Mouse (Mus musculus): Measurements from ENCODE around the gene Cacna2d1.
A peak's percentile ranks its signal among the peaks of the same experiment; 100 is the strongest.

Cacna2d1 gene

GRCm38 (mm10) chr5:16166117-16166867, 231.8 kb downstream of the Cacna2d1 start:
- DNase-seq: no peak

GRCm38 (mm10) chr5:16166868-16167267, 232.4 kb downstream of the Cacna2d1 start:
- no peak for DNase-seq

- DNase-seq: no peak
Observed at GRCm38 (mm10) chr5:16181041-16181440, 246.6 kb downstream of the Cacna2d1 start.

GRCm38 (mm10) chr5:16184064-16184463, 249.6 kb downstream of the Cacna2d1 start:
- no peak for DNase-seq

DNA sequence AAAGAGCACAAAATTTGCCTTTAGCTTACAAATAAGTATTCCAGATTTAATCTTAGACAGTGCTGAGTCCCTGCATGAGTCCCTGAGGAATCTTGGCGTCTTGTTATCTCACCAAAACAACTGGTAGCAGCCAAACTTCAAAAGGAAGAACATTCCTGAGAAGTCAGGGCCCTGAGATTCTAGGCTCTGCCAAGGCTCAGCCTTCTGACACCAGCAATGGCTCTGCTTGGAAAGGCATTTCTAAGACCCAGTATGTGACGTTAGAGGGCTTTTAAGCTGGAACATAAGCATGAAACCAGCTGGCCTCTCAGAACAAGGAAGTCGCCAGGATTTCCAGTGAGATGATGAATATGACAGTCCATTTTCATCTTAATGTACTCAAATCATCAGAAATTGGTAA, 253.4 kb downstream of the Cacna2d1 start:
- DNase-seq: peak; percentile 52

GRCm38 (mm10) chr5:16189878-16190277, 255.4 kb downstream of the Cacna2d1 start:
- DNase-seq: no peak

DNA sequence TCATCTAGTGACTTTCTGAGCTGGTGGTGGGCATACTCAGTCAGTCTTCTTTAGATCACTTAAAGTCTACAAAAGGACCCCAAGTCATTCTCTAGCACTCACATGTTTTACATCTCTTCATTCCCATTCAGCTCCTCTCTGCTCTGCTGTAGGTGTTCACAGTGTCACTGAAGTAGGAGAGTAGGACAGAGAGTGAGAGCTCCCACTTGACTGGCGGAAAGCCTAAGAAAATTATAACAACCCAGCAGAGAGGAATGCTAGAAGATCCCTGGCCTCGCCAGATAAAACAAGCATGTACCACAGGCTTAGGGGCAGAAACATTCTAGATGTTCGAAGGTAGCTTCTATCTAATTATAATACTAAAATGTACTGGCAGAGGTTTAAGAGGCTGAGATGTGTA, 256.7 kb downstream of the Cacna2d1 start:
- no peak for DNase-seq

- peak; percentile 2 for DNase-seq
Observed at GRCm38 (mm10) chr5:16199816-16200215, 265.3 kb downstream of the Cacna2d1 start.

- peak; percentile 4 for DNase-seq
Observed at GRCm38 (mm10) chr5:16221960-16222359, 287.5 kb downstream of the Cacna2d1 start.

DNA sequence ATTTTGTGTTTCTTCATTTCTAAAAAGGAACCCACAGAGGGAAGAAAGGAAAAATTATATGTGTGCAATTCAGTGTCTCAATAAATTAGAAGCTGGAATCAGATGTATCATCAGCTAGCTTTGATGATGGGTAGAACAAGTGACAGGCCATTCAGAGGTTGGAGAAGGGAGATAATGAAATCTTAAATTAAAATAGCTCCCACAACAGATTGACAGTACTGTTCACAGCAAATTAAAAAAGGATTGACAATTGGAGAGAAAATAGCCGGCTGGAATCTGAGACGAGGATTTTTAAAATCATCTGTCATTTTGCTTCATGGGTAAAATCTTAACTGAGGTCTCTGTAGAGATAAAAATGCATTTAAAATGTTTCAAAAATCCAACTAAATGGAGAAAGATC, 290.9 kb downstream of the Cacna2d1 start:
- DNase-seq: no peak

DNA sequence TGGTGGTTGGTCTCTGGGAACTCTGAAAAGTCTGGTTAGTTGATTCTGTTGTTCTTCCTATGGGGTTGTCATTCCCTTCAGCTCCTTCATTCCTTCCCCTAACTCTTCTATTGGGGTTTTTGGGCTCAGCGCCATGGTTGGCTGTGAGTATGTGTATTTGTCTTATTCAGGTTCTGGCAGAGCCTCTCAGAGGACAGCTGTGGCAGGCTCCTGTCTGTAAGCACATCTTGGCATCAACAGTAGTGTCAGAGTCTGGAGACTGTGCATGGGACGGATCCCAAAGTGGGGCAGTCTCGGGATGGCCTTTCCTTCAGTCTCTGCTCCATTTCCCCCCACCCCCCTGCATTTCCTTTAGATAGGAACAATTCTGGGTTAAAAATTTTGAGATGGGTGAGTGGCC, 294.9 kb downstream of the Cacna2d1 start:
- peak; percentile 44 for DNase-seq

DNA sequence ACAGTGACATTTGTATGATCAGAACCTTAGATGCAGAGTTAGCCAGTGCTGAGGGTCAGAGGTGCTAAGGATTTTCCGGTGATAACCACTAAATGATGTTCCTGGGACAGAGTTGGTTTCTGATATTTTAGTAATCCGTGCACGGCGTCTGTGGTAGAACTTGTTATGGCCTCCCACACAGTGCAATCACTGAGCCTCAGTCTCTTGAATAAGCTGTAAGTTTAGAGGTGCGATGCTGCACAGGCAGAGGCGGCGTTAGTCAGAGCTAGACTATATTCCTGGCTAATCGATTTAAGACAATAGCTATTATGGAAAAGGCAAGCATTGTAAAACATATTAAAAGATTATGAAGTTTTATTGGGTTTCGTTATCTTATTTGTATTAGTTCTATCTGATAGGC, 297.0 kb downstream of the Cacna2d1 start:
- DNase-seq: no peak

DNA sequence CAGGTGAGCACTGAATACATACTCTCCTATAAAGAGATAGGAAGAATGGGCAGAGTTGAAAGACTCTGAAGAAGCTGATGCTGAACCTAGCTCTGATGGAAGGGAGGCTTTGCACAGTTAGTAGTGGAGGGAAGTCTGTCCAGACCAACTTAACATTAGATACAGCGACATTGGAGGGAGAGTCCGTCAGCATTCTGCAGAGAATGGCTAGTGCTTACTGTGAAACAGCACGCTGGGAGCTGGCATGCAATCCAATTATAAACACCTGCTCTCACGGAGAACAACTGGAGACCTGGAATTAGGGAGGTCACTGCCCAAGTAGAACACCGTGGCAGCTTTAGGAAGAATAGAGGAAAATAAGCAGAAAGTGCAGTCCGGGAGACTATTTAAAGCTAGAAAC, 300.4 kb downstream of the Cacna2d1 start:
- no peak for DNase-seq

DNA sequence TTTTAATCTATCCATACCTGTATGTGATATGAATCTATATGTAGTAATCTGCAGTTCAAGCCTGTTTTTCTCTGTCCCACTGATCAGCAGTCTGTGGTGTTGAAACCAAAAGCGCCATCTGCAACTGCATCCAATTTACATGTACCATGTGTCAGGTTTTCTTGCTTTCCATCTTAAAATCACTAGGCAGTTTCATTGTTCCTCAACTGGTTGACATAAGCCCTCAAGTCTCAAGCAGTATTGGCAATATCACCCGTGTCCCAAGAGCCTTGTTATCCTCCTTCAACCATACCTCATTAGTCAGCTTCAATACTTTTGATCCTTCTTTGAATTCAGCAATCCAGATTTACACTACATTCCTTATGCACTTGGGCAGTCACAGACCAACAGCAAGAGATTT, 301.4 kb downstream of the Cacna2d1 start:
- no peak for DNase-seq

DNA sequence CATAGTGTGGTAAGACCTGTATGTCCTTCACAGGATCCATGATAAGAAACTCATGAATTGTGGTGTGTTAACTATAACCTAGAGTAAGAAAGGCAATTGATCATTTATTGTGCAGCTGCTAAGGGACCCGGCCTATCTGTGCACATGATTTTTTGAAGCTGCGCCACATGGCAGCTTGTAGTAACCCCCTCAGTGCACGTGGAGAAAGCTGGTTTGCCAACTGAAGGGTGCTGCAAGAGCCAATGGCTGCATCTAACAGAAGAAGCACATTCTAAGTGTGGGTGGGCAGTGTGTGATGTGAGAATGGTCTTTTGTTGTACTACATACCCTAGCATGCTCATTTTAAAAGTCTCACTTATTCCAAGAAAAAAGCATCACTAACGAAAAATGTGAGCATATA, 302.1 kb downstream of the Cacna2d1 start:
- DNase-seq: no peak

GRCm38 (mm10) chr5:16237972-16238371, 303.5 kb downstream of the Cacna2d1 start:
- DNase-seq: peak; percentile 63

- DNase-seq: no peak
Observed at GRCm38 (mm10) chr5:16240255-16240654, 305.8 kb downstream of the Cacna2d1 start.

DNA sequence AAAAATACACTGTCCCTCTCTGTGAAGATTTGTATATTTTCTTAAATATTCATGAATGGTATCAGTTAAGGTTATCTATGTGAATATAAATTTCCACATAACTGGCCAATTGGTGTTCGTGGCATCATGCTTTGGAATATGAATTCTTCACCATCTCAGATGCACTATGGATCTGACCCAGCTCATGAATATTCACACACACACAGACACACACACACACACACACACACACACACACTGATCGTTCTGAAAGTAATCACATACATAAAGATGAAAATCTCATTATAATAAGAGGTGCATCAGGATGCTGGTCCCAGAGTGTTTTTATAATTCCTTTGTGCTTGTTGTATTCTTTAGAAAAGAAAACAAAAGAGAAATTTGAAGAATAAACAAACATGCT, 309.1 kb downstream of the Cacna2d1 start:
- DNase-seq: no peak

DNA sequence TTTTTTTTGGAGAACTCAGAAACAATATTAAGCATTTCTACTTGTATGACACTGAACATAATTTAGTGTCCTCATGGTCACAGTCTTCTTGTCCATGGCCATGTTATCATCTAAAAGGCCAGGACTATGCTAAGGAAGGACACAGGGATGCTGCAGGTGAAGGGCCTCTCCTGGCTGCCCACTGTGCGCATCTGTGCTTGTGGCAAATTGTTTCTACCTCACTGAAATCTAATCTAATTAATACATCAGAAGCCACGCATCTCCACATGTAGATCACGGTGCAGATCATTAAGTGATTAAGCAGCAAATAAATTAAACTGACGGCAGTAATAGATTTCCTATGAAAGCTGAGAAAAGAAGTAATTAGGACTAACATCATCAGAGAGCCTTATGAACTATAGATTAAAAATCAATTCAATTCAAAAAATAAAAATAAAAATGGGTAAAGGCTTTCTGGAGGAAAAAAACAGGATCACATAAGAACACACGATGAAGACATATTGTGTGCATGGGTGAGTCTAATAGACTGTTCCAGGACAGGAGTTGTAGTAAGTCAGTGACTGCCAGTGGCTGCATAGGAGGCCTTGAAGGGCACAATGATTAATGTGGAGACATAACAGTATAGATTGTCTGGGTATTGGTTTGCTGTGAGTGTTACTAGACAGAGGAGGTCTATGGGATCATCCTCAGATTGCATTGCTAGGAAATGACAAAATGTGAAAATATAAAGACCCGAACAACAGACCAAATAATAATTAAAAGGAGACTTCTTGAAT, 318.4 kb downstream of the Cacna2d1 start:
- DNase-seq: no peak

DNA sequence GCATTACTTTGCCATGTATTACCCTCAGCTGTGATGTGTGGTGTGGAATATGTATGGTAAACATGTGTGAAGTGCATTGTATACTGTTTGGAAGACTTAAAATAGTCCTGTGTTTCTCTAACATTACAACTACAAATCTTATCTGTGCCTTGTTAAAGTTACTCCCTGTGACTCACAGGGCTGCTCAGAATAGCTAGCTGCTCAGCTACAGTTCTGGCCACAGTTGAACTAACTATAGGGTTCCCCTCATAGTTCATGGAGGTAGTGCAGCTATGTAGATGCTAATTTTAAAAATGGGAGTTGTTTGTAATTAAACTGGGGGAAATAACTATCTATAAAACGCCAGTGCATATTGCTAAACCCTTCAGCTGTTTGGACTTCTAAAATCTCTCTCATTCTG, 319.3 kb downstream of the Cacna2d1 start:
- no peak for DNase-seq

DNA sequence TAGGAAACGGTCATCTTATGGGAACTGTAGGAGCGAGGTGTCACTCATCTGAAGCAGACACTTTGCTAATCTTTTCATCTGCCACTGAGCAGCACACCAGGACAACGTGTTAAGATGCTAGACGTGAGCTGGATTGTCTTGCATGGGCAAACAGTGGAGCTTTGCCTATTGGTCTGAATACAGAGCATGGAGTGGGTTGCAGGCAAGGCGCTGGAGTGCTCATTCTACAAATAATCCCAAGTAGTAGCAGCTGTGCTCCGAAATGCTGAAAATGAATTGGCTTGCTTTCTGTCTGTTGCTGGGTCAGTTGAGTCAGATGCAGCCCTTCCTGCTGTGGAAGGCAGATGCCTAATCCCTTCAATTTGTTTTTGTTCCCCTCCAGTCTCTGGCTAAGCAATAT, 330.9 kb downstream of the Cacna2d1 start:
- DNase-seq: no peak

DNA sequence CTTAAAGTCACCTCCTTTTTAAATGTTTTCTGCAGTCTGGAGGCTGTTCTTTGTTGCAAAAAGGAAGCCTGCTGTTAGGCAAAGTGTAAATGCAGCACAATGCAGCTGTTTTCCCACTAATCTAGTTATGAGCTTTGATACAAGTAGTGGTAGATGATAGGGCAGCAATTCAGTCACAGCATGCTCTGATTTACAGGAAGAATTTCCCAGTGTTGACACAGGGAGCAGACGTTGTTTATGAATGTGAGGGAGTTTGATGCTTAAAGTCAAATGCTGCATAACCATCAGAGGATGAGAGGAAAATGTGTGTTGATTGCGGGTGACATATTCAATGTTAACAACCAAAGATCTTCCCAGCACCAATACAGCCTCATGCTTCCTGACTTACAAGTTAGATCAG, 342.6 kb downstream of the Cacna2d1 start:
- DNase-seq: no peak

GRCm38 (mm10) chr5:16281229-16281628, 346.7 kb downstream of the Cacna2d1 start:
- no peak for DNase-seq

- peak; percentile 66 for DNase-seq
Observed at GRCm38 (mm10) chr5:16293223-16293622, 358.7 kb downstream of the Cacna2d1 start.
